Mouse (Mus musculus) heart, embryonic 11.5 days (tissue): ENCODE results near the gene Pced1b. TPM values are rescaled to one million over a fixed set of nuclear protein-coding genes. Genes with fewer than 3 reads are reported as not detected.

ENCODE experiments used
- ATAC-seq: fragments of 200-750 bp; cut with Nextera tagmentation; replicated peaks from 2 replicates; pipeline ENCODE4 v1.8.0; 2017; ENCODE audit warnings: moderate library complexity; ENCODE audit not compliant: insufficient number of reproducible peaks, low FRiP score, low TSS enrichment
- H3K27ac ChIP-seq: fragments of 300-500 bp; sonication (generic); 2 replicates; pipeline ENCODE4 v1.5.1; 2014; ENCODE audit warnings: mild to moderate bottlenecking, low read depth, low read length
- H3K27me3 ChIP-seq: fragments of 300-500 bp; sonication (generic); 2 replicates; pipeline ENCODE4 v1.6.1; 2014; ENCODE audit warnings: mild to moderate bottlenecking, low read length, mixed read lengths; ENCODE audit not compliant: control insufficient read depth, insufficient read depth
- H3K36me3 ChIP-seq: fragments of 300-500 bp; sonication (generic); 2 replicates; pipeline ENCODE4 v1.6.1; 2014; ENCODE audit warnings: mild to moderate bottlenecking, low read length, moderate library complexity, mixed read lengths; ENCODE audit not compliant: control insufficient read depth, insufficient read depth
- H3K4me1 ChIP-seq: fragments of 300-500 bp; sonication (generic); 2 replicates; pipeline ENCODE4 v1.6.1; 2014; ENCODE audit warnings: low read length; ENCODE audit not compliant: control insufficient read depth, insufficient read depth
- H3K4me2 ChIP-seq: fragments of 300-500 bp; sonication (generic); 2 replicates; pipeline ENCODE4 v1.6.1; 2014; ENCODE audit warnings: mild to moderate bottlenecking, moderate library complexity
- H3K4me3 ChIP-seq: fragments of 300-500 bp; sonication (generic); 2 replicates; pipeline ENCODE4 v1.5.1; 2014; ENCODE audit warnings: low read depth, low read length
- H3K9ac ChIP-seq: fragments of 300-500 bp; sonication (generic); 2 replicates; pipeline ENCODE4 v1.6.1; 2014; ENCODE audit warnings: mild to moderate bottlenecking, low read depth, low read length, moderate library complexity
- H3K9me3 ChIP-seq: fragments of 300-500 bp; sonication (generic); replicated peaks from 2 replicates; pipeline ENCODE4 v1.6.1; 2016; ENCODE audit warnings: low read length; ENCODE audit not compliant: control insufficient read depth
- WGBS: fragments of 180-500 bp; shearing (Covaris S2); extraction: QIAGEN DNeasy Blood & Tissue Kit; methylation state at CpG from one replicate; pipeline ENCODE4 v1.1.7; 2014; ENCODE audit not compliant: insufficient replicate concordance; 5-methylcytosine and 5-hydroxymethylcytosine counted together
- polyA plus RNA-seq: library from polyadenylated mRNA; unstranded; fragments of >200 nt; fragmentation: Nextera tagmentation; extraction: Ambion mirVana; gene quantifications from 2 replicates; pipeline ENCODE4 v1.2.1, GENCODE M21; 2014

The Pced1b gene
- polyA plus RNA-seq, 1 experiment from 2014 or later, result 3.4 TPM

DNA sequence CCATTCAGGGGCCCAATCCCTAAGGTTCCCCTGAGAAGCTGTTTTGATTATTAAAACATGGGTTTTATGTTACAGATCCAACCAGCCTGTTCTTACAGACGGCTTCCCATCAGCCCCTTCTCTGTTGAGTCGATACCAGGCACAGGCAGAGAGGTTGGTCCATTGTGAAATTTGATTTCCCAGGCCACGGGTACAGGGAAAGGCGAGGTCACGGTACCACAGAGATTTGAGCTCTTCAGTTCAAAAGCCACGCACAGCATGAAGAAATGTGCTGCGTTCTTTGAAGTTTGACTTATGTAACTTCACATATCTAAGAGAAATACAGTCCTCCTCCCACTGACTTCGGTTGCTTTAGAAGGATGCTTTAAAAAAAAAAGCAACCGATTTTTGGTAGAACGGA, 39.8 kb downstream of the Pced1b start:
- Histone ChIP-seq H3K27ac (no peak overlapping the region), H3K27me3 (no peaks in the 10 kb centered on the region), H3K4me3 (no peak overlapping the region), H3K9me3 (no peaks in the 10 kb centered on the region), H3K4me2 (no peak overlapping the region), H3K36me3 (no peaks in the 10 kb centered on the region), H3K4me1 (no peaks in the 10 kb centered on the region), H3K9ac (no peak overlapping the region)
- WGBS, result 85% methylated on average over 10 of the region's 10 CpGs
- ATAC-seq, result no peak

DNA sequence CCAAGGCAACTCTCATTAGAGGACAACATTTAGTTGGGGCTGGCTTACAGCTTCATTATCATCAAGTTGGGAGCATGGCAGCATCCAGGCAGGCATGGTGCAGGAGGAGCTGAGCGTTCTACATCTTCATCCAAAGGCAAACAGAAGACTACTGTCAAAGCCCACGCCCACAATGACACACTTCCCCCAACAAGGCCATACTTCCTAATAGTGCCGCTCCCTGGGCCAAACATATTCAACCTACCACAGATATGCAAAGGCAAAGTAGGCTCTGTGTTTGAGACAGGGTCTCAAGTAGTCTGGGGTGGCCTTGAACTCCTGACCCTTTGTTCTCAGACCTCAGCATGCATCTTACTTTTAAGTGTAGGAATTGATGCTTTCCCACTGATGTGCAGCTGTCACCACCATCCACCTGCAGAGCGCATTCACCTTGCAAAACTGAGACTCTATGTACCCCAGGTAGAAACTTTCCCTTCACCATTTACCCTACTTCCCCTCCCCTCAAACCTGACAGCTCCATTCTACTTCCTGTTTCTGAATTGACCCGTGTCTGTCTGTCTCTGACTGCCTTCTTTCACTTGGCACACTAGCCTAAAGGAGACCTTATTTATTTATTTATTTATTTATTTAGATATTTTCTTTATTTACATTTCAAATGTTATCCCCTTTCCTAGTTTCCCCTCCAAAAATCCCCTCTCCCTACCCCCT, 40.7 kb downstream of the Pced1b start:
- H3K4me3 ChIP-seq, result no peak overlapping the region
- no peak overlapping the region for H3K4me2 ChIP-seq
- no peak for ATAC-seq
- H3K9ac ChIP-seq, result no peak overlapping the region
- no peaks in the 10 kb centered on the region for H3K9me3 ChIP-seq
- no peaks in the 10 kb centered on the region for H3K36me3 ChIP-seq
- no peaks in the 10 kb centered on the region for H3K27me3 ChIP-seq
- WGBS, result 83% methylated on average over 5 of the region's 5 CpGs
- no peaks in the 10 kb centered on the region for H3K4me1 ChIP-seq
- H3K27ac ChIP-seq, result no peak overlapping the region

DNA sequence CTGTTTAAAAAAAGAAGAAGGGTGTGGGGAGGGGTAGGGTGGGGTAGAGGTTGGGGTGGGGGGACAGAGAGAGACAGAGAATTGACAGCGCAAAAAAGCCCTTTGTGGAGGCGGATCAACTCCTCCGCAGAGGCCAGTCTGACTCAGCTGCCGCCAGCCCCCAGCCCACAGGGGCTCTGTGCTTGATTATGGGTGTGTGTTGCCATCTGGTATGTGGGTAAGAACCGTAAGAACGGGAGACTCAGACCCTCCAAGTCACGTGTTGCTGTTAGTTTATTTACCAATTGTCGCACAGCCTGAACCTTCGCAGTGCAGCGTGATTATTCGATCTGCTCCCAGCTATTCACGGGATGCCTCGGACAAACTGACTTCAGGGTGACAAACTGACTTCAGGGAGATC, 41.8 kb downstream of the Pced1b start:
- Histone ChIP-seq H3K9ac (no peak overlapping the region), H3K9me3 (no peaks in the 10 kb centered on the region), H3K4me3 (no peak overlapping the region), H3K4me2 (no peak overlapping the region), H3K27ac (no peak overlapping the region), H3K36me3 (no peaks in the 10 kb centered on the region), H3K4me1 (no peaks in the 10 kb centered on the region), H3K27me3 (no peaks in the 10 kb centered on the region)
- ATAC-seq, result no peak
- 76% methylated on average over 13 of the region's 13 CpGs for WGBS

DNA sequence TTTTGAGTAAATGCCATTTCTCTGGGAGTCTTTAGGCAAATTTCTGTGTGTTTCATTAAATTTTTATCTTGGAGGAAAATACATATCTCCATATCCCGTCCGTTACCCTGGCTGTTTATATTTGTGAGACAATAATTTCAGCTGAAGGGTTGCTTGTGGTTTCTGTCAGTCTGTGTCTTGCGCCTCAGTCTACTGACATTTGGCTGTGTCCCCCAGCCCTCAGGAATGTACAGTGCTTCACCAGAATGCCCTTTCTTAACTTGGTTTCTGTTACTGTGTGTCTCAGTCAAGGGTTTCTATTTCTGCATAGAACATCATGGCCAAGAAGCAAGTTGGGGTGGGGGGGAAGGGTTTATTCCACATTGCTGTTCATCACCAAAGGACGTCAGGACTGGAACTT, 42.3 kb downstream of the Pced1b start:
- WGBS, result 57% methylated on average over 4 of the region's 4 CpGs
- no peak overlapping the region for H3K9ac ChIP-seq
- no peaks in the 10 kb centered on the region for H3K9me3 ChIP-seq
- no peaks in the 10 kb centered on the region for H3K27me3 ChIP-seq
- no peak for ATAC-seq
- H3K4me1 ChIP-seq, result no peaks in the 10 kb centered on the region
- no peak overlapping the region for H3K4me2 ChIP-seq
- H3K4me3 ChIP-seq, result no peak overlapping the region
- H3K36me3 ChIP-seq, result no peaks in the 10 kb centered on the region
- H3K27ac ChIP-seq, result no peak overlapping the region

DNA sequence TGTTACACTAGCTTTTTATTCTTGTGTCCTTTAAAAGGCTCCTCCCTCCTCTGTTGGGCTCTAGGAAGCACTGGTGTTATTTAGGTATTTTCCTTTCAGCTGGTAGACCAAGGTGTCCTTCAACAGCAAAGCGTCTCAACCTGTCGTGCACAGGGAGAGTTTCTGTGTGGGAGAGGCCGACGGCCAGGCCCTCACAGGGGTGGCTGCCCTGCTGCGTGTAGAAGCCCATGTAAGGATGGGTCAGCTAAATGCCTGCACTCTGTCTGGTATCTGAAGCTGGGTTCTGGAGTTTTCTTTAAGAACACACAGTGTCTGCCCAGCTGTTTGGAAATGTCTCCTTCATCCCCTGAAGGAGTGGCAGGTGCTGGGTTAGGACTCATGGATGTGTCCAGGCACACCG, 43.4 kb downstream of the Pced1b start:
- H3K27ac ChIP-seq, result no peak overlapping the region
- WGBS, result 84% methylated on average over 6 of the region's 6 CpGs
- ATAC-seq, result no peak

DNA sequence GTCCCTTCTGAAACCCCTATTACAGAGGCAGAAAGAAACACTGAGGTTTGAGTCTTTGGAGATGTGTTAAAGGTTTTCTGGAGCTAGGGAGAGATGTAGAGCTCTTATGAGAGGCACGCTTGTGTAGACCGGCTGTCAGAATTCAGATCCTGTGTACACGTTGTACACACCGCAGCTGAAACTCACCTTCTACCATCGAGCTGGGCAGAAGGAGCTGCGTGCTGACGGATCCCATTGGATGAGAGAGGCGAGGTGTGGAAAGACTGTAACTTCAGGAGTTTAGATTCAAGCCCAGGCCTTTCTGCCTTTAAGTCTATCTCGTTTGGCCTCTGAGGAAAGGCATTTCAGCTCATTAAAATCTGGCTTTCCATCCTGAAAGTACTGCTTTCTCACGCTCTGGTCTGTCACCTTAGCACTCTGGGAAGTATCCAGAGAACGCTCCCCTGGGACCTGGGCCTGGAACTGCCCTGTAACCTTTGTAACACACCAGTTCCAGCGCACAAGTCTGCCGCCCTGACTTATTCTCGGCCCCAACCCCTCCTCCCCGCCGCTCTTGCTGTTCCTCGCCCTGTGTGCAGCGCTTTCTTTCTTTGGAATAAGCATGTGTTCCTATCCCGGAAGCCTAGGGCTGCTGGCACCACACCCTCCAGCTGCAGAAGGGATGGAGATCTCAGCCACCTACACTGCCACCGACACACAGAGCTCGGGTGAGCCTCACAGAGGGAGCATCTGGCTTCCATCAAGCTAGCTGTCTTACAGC, 44.6 kb downstream of the Pced1b start:
- no peak overlapping the region for H3K27ac ChIP-seq
- ATAC-seq, result no peak
- H3K4me3 ChIP-seq, result no peak overlapping the region
- H3K9ac ChIP-seq, result no peak overlapping the region
- WGBS, result 75% methylated on average over 21 of the region's 21 CpGs
- no peaks in the 10 kb centered on the region for H3K36me3 ChIP-seq
- H3K4me2 ChIP-seq, result no peak overlapping the region
- H3K27me3 ChIP-seq, result no peaks in the 10 kb centered on the region
- no peaks in the 10 kb centered on the region for H3K9me3 ChIP-seq
- H3K4me1 ChIP-seq, result no peaks in the 10 kb centered on the region

More for the DNA sequence above, 43.4 kb downstream of the Pced1b start:
- H3K4me1 ChIP-seq, result no peaks in the 10 kb centered on the region
- H3K4me3 ChIP-seq, result no peak overlapping the region
- H3K36me3 ChIP-seq, result no peaks in the 10 kb centered on the region
- H3K9ac ChIP-seq, result no peak overlapping the region
- H3K9me3 ChIP-seq, result no peaks in the 10 kb centered on the region
- no peaks in the 10 kb centered on the region for H3K27me3 ChIP-seq
- no peak overlapping the region for H3K4me2 ChIP-seq

DNA sequence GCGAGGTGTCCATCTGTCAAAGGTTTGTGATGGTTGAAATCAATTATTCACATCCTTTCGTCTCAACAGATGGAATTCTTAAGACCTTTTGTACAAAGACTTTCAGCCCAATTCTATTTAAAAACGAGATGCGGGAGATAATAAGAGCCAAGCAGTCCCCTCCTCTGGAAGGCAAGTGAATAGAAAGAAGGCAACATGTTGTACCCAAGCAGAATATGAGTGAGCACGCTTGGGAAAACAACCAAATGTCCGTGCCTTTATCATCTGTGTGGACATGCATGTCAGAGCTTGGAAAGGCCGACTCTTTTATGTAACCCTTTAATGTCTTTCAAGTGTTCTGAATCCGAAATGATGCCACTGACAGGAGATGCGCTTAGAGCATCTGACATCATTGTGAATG, 61.0 kb downstream of the Pced1b start:
- no peak for ATAC-seq
- no peaks in the 10 kb centered on the region for H3K9me3 ChIP-seq
- no peak overlapping the region for H3K27ac ChIP-seq
- no peak overlapping the region for H3K4me3 ChIP-seq
- WGBS, result 73% methylated on average over 9 of the region's 9 CpGs
- H3K36me3 ChIP-seq, result no peaks in the 10 kb centered on the region
- no peak overlapping the region for H3K9ac ChIP-seq
- no peaks in the 10 kb centered on the region for H3K27me3 ChIP-seq
- H3K4me2 ChIP-seq, result no peak overlapping the region
- H3K4me1 ChIP-seq, result no peaks in the 10 kb centered on the region; the same call in 1 of the 2 replicates

DNA sequence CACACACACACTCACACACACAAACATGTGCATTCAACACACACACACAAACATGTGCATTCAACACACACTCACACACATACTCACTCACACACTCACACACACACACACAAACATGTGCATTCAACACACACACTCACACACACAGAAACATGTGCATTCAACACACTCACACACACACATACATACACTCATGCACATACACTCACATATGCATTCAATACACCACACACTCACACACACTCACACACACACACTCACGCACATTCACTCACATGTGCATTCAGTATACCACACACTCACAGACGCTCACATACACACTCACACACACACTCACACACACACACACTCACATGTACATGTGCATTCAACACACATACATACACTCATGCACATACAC, 62.6 kb downstream of the Pced1b start:
- H3K4me2 ChIP-seq, result no peak overlapping the region

DNA sequence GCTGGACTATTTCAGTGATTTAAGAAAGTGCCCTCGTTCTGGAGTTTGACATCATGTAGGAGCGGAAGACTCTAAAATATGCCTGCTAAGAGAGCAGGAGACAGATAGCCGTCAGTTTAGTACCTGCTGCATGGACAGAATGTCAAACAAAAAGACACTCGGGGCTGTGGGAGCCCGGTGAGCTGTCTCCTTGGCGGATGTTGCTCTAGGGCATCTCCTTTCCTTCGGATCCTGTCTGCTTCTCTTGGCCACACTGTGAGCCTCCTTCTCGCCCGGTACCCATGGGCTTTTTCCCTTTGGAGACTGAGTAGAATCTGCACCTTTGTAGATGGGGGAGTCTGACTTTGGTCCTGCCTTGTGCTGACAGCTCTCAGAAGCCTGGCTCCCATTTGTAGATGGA, 63.3 kb downstream of the Pced1b start:
- 81% methylated on average over 9 of the region's 9 CpGs for WGBS
- Histone ChIP-seq H3K36me3 (no peaks in the 10 kb centered on the region), H3K9ac (no peak overlapping the region), H3K27ac (no peak overlapping the region), H3K27me3 (no peaks in the 10 kb centered on the region), H3K9me3 (no peaks in the 10 kb centered on the region), H3K4me1 (no peaks in the 10 kb centered on the region), H3K4me2 (no peak overlapping the region), H3K4me3 (no peak overlapping the region)
- no peak for ATAC-seq

More for the DNA sequence above, 62.6 kb downstream of the Pced1b start:
- Histone ChIP-seq H3K4me1 (no peaks in the 10 kb centered on the region; the same call in 1 of the 2 replicates), H3K9me3 (no peaks in the 10 kb centered on the region), H3K9ac (no peak overlapping the region), H3K27me3 (no peaks in the 10 kb centered on the region), H3K27ac (no peak overlapping the region), H3K4me3 (no peak overlapping the region), H3K36me3 (no peaks in the 10 kb centered on the region)
- no peak for ATAC-seq
- WGBS, result 85% methylated on average over 2 of the region's 2 CpGs
